Mouse (Mus musculus): ENCODE measurements at regions not wholly inside any gene's neighbourhood (a gene's known extent, or its start where the extent isn't known, plus 50 kb on each side); places are given as distances from the start of the nearest gene placed in this dataset.
A peak's percentile ranks its signal among the peaks of the same experiment; 100 is the strongest.

- Histone ChIP-seq H3K79me2 (ENCODE audit: control insufficient read depth, insufficient read depth, low read length, poor library complexity) (no peaks in the 10 kb centered on the region), H3K9me3 (replicated peaks; ENCODE audit: insufficient read depth, low read length) (no peaks in the 10 kb centered on the region), H3K27ac (ENCODE audit: control insufficient read depth, low read depth, low read length) (no peak overlapping the region), H3K36me3 (ENCODE audit: control insufficient read depth in 1 of 2, insufficient read depth in 2 of 2, low read length in 2 of 2) (peaks cover 0 to 32% of the 10 kb centered on the region in 2 experiments; a peak in 2 of 4 replicates), H3K4me1 (ENCODE audit: control insufficient read depth in 1 of 2, insufficient read depth in 2 of 2, low read length in 2 of 2) (peaks cover 16 to 20% of the 10 kb centered on the region in 2 experiments), H3K4me3 (ENCODE audit: control insufficient read depth in 1 of 2, insufficient read depth in 1 of 2, low read depth in 2 of 2, low read length in 2 of 2) (no peak overlapping the region), H3K9ac (ENCODE audit: control insufficient read depth, low read depth, low read length, poor library complexity, severe bottlenecking) (no peak overlapping the region), H3K27me3 (ENCODE audit: control insufficient read depth in 1 of 2, insufficient read depth in 2 of 2, low read length in 2 of 2) (no peaks in the 10 kb centered on the region)
- TF ChIP-seq GABPA (IDR thresholded peaks at IDR 0.05; ENCODE audit: low read depth, low read length) (no peak), NELFE (IDR thresholded peaks at IDR 0.05; ENCODE audit: low read depth, low read length) (no peak), CHD2 (IDR thresholded peaks at IDR 0.05; ENCODE audit: low read length) (no peak), POLR2AphosphoS5 (IDR thresholded peaks at IDR 0.05; ENCODE audit: borderline replicate concordance, low read depth, low read length) (no peak), NRF1 (IDR thresholded peaks at IDR 0.05; ENCODE audit: insufficient read depth, low read depth, low read length, poor library complexity, severe bottlenecking) (no peak), RCOR1 (IDR thresholded peaks at IDR 0.05; ENCODE audit: low read depth, low read length) (no peak), USF1 (IDR thresholded peaks at IDR 0.05; ENCODE audit: low read depth, low read length) (no peak), ZC3H11A (IDR thresholded peaks at IDR 0.05; ENCODE audit: low read depth, low read length) (no peak), POLR2AphosphoS2 (IDR thresholded peaks at IDR 0.05; ENCODE audit: low read length) (no peak), MAFK (IDR thresholded peaks at IDR 0.05; ENCODE audit: borderline replicate concordance, low read depth, low read length) (no peak), E2F4 (IDR thresholded peaks at IDR 0.05; ENCODE audit: borderline replicate concordance, low read depth, low read length) (no peak), HCFC1 (IDR thresholded peaks at IDR 0.05; ENCODE audit: low read depth, low read length) (no peak), GATA1 (IDR thresholded peaks at IDR 0.05; ENCODE audit: low read depth, low read length) (no peak), TAL1 (IDR thresholded peaks at IDR 0.05; ENCODE audit: low read length) (no peak), CHD1 (IDR thresholded peaks at IDR 0.05; ENCODE audit: low read depth, low read length) (no peak), ZMIZ1 (IDR thresholded peaks at IDR 0.05; ENCODE audit: low read depth, low read length) (no peak)
- no peak for DNase-seq (ENCODE audit: low read depth, low spot score)
These were observed 54.6 kb upstream of the Atp13a3 start for GRCm38 (mm10) chr16:30460371-30460770.

DNA sequence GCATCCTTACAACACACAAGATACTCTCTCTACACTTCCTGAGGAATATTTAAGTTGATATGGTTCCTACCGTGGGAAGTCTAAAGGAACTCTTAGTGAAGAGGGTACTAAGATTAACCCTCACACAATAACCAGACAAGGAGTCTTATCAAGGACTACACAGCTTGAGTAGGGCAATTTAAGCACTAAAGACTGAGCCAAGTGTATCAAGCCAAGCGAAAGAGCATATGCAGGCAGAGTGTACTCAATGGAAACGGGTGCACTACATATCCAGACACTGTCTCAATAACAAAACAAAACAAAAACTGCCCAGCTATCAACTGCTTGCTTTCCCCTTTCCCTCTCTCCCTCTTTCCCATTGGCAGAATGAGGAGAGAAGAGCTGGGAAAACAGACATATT lies 52.1 kb upstream of the Atp13a3 start:
- Histone ChIP-seq H3K27ac (ENCODE audit: control insufficient read depth, low read depth, low read length) (peak overlapping the region; percentile 94), H3K9ac (ENCODE audit: control insufficient read depth, low read depth, low read length, poor library complexity, severe bottlenecking) (peak overlapping the region; percentile 44), H3K9me3 (replicated peaks; ENCODE audit: insufficient read depth, low read length) (no peaks in the 10 kb centered on the region), H3K36me3 (ENCODE audit: control insufficient read depth in 1 of 2, insufficient read depth in 2 of 2, low read length in 2 of 2) (peaks cover 0 to 47% of the 10 kb centered on the region in 2 experiments; a peak in 2 of 4 replicates), H3K79me2 (ENCODE audit: control insufficient read depth, insufficient read depth, low read length, poor library complexity) (no peaks in the 10 kb centered on the region; the same call in 1 of the 2 replicates), H3K4me1 (ENCODE audit: control insufficient read depth in 1 of 2, insufficient read depth in 2 of 2, low read length in 2 of 2) (peaks cover 30 to 36% of the 10 kb centered on the region in 2 experiments), H3K4me3 (ENCODE audit: control insufficient read depth in 1 of 2, insufficient read depth in 1 of 2, low read depth in 2 of 2, low read length in 2 of 2) (peak overlapping the region; percentile 8 to 17; a peak in 2 of 4 replicates), H3K27me3 (ENCODE audit: control insufficient read depth in 1 of 2, insufficient read depth in 2 of 2, low read length in 2 of 2) (no peaks in the 10 kb centered on the region)
- DNase-seq (ENCODE audit: low read depth, low spot score): peak; percentile 89
- TF ChIP-seq ZMIZ1 (IDR thresholded peaks at IDR 0.05; ENCODE audit: low read depth, low read length) (peak; percentile 97), EP300 (IDR thresholded peaks at IDR 0.05; ENCODE audit: low read depth in 1 of 2, low read length in 2 of 2) (peak; percentile 81 to 84), MAX (IDR thresholded peaks at IDR 0.05; ENCODE audit: low read length) (no peak), CHD2 (IDR thresholded peaks at IDR 0.05; ENCODE audit: low read length) (no peak), POLR2AphosphoS2 (IDR thresholded peaks at IDR 0.05; ENCODE audit: low read length) (peak; percentile 72), MAFK (IDR thresholded peaks at IDR 0.05; ENCODE audit: borderline replicate concordance, low read depth, low read length) (no peak), JUND (IDR thresholded peaks at IDR 0.05; ENCODE audit: low read depth, low read length) (no peak), ELF1 (IDR thresholded peaks at IDR 0.05; ENCODE audit: low read depth, low read length) (no peak), MYC (IDR thresholded peaks at IDR 0.05; ENCODE audit: low read depth, low read length) (peak; percentile 55), SIN3A (IDR thresholded peaks at IDR 0.05; ENCODE audit: low read length) (peak; percentile 54), GATA1 (IDR thresholded peaks at IDR 0.05; ENCODE audit: low read depth, low read length) (peak; percentile 83), HCFC1 (IDR thresholded peaks at IDR 0.05; ENCODE audit: low read depth, low read length) (0 out of 2 replicates have a peak, but pooled peaks have one; percentile 5), ZKSCAN1 (IDR thresholded peaks at IDR 0.05; ENCODE audit: low read depth, low read length) (no peak), USF1 (IDR thresholded peaks at IDR 0.05; ENCODE audit: low read depth, low read length) (no peak), ZC3H11A (IDR thresholded peaks at IDR 0.05; ENCODE audit: low read depth, low read length) (no peak), USF2 (IDR thresholded peaks at IDR 0.05; ENCODE audit: borderline replicate concordance in 1 of 2, insufficient read depth in 1 of 2, low read depth in 1 of 2, low read length in 2 of 2) (no peak), MYB (IDR thresholded peaks at IDR 0.05; ENCODE audit: low read depth, low read length) (no peak; the same call in 1 of the 2 replicates), CTCF (IDR thresholded peaks at IDR 0.05 in 2 of 3, conservative IDR thresholded peaks at IDR 0.05 in 1 of 3; ENCODE audit: control insufficient read depth in 1 of 3, insufficient read depth in 1 of 3, low read depth in 2 of 3, low read length in 3 of 3, poor library complexity in 1 of 3, severe bottlenecking in 1 of 3) (no peak), POLR2A (IDR thresholded peaks at IDR 0.05; ENCODE audit: control insufficient read depth in 1 of 2, insufficient read depth in 1 of 2, low read depth in 1 of 2, low read length in 2 of 2, poor library complexity in 1 of 2) (peak in 1 of 2 experiments; percentile 49; a peak in 2 of 4 replicates), ETS1 (IDR thresholded peaks at IDR 0.05; ENCODE audit: low read depth, low read length) (peak; percentile 76), TBP (IDR thresholded peaks at IDR 0.05; ENCODE audit: low read depth, low read length) (peak; percentile 85), CHD1 (IDR thresholded peaks at IDR 0.05; ENCODE audit: low read depth, low read length) (0 out of 2 replicates have a peak, but pooled peaks have one; percentile 61), GABPA (IDR thresholded peaks at IDR 0.05; ENCODE audit: low read depth, low read length) (no peak), BHLHE40 (IDR thresholded peaks at IDR 0.05; ENCODE audit: borderline replicate concordance, low read depth, low read length) (no peak)
